Mouse (Mus musculus) lung, postnatal 4 days (tissue): ENCODE data around the gene Spata33.
A peak's percentile ranks its signal among the peaks of the same experiment; 100 is the strongest.
"Not testable (repeated sequence)": the region's sequence is repeated elsewhere in the genome, so short reads cannot be mapped to it uniquely, and the experiment has no call there.

ENCODE experiments used
- DNase-seq, 2 experiments: peaks; one replicate each; pipeline ENCODE4 v3.0.0; 2021

Gene Spata33

GRCm38 (mm10) chr8:123233760-123234159 lies 21.1 kb downstream of the Spata33 start:
- DNase-seq: peak in 1 of 2 experiments; percentile 22

GRCm38 (mm10) chr8:123234918-123235519 lies 22.4 kb downstream of the Spata33 start:
- peak in 1 of 2 experiments; percentile 19 for DNase-seq

GRCm38 (mm10) chr8:123235520-123236497 lies 23.2 kb downstream of the Spata33 start, which contains the start of gene Spata2l:
Gene Spata2l (minus strand): TSS chr8:123236233.
- peak; percentile 90 to 91 for DNase-seq

GRCm38 (mm10) chr8:123239398-123239797 lies 26.8 kb downstream of the Spata33 start:
- DNase-seq: no peak

GRCm38 (mm10) chr8:123242107-123242923 lies 29.7 kb downstream of the Spata33 start:
- DNase-seq: no peak

- DNase-seq: no peak
Observed at GRCm38 (mm10) chr8:123243053-123243452, 30.4 kb downstream of the Spata33 start.

GRCm38 (mm10) chr8:123244382-123244781 lies 31.8 kb downstream of the Spata33 start:
- no peak for DNase-seq

- DNase-seq: peak in 1 of 2 experiments; percentile 19
Observed at GRCm38 (mm10) chr8:123245543-123245942, 32.9 kb downstream of the Spata33 start.

- DNase-seq: no peak
Observed at GRCm38 (mm10) chr8:123247748-123248147, 35.1 kb downstream of the Spata33 start.

GRCm38 (mm10) chr8:123248596-123248995 lies 36.0 kb downstream of the Spata33 start:
- no peak for DNase-seq

- DNase-seq: no peak
Observed at GRCm38 (mm10) chr8:123250940-123251339, 38.3 kb downstream of the Spata33 start.

GRCm38 (mm10) chr8:123252925-123253324 lies 40.3 kb downstream of the Spata33 start:
- DNase-seq: no peak

GRCm38 (mm10) chr8:123253451-123254098 lies 40.9 kb downstream of the Spata33 start:
- no peak for DNase-seq

GRCm38 (mm10) chr8:123254099-123254885 lies 41.7 kb downstream of the Spata33 start, which contains the start of the genes Zfp276 and Vps9d1:
Gene Zfp276 (plus strand): TSS chr8:123254195.
Gene Vps9d1 (minus strand): TSS chr8:123254348.
- DNase-seq: peak; percentile 92 to 93

GRCm38 (mm10) chr8:123255170-123255569 lies 42.5 kb downstream of the Spata33 start:
- DNase-seq: no peak

- no peak for DNase-seq
Observed at GRCm38 (mm10) chr8:123257114-123257513, 44.5 kb downstream of the Spata33 start.

- not testable (repeated sequence) for DNase-seq
Observed at GRCm38 (mm10) chr8:123257593-123257992, 45.0 kb downstream of the Spata33 start.

- no peak for DNase-seq
Observed at GRCm38 (mm10) chr8:123267926-123268656, 55.5 kb downstream of the Spata33 start.

GRCm38 (mm10) chr8:123271147-123271546 lies 58.5 kb downstream of the Spata33 start:
- no peak for DNase-seq
